Mouse (Mus musculus): Measurements from ENCODE around the gene Tenm4.

Gene Tenm4

DNA sequence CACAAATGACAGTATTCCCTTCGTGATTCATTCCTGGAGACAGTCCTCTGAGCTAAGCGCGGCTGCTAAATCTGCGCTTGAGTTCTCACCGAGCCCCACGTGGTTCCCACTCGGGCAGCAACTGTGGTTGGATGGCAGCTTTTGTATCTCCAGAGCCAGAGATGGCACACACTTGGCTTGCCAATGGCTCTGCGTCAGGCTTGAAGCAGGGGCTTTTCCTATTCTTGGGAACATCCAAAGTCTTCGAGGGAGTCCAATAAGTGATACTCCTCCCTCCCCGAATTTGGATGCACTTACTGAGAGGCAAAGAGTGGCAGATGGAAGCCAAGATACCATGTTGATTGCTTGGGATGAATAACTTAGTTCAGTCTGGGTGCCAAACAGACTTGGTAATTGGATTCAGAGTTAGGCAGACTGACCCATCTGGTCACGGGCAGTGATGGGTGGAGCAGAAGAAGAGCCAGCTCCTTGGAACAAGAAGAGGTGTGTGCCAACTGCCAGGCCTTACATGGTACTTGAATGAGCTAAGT lies 303.6 kb downstream of the Tenm4 start:
- DNase-seq (ENCODE audit: low read depth, low spot score) = no peak

GRCm38 (mm10) chr7:96476987-96477613 lies 306.1 kb downstream of the Tenm4 start:
- DNase-seq (ENCODE audit: low read depth, low spot score) = no peak

GRCm38 (mm10) chr7:96479139-96479538 lies 308.1 kb downstream of the Tenm4 start:
- no peak for DNase-seq (ENCODE audit: low read depth, low spot score)

DNA sequence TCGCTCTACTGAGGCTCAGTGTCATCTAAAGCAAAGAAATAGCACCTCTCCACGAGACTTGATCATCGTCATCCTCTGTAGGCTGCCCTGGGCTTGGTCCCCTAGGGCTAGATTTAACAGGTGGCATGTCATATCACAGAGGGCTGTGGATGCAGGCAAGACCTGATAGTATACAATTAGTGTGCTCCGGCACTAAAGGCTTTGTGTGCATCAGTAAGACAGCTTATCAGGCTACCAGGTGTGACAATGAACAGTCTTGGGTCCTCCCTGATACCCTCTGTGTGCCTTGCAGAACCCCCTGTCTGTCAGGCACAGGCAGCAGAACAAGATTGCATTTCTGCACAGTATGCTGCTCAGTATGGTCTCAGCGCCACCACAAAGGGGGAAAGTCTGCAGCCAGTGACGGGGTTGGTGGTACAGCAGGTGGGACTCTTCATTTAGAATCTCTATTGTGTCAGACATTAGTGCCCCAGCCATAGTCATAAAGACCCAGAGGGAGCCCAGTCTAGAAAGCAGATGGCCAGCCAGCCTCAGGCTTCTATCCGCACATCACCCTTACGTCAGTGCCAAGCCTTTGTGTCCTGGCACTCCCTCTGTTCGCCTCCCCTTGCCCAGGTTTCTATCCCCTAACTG lies 309.4 kb downstream of the Tenm4 start:
- DNase-seq (ENCODE audit: low read depth, low spot score) = no peak

DNA sequence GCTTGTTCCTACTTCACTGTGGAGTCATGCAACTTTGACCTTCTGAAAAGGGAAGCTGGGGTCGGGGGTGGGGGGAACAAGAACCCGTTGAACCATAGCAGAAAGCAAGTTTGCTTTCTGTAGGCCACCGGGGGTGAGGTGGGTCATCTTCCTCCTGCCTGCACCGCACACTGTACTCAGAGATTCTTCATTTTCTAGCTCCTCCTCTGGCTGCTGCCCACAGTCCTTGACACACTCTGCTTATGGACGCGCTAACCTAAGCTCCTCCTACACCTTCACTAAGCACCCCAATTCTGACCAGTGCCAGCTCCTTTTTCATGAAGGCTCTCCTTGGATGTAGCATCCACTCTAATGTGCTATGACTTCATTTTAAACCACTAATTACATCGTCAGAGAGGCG lies 311.9 kb downstream of the Tenm4 start:
- no peak for DNase-seq (ENCODE audit: low read depth, low spot score)

GRCm38 (mm10) chr7:96484006-96484581 lies 313.0 kb downstream of the Tenm4 start:
- no peak for DNase-seq (ENCODE audit: low read depth, low spot score)

DNA sequence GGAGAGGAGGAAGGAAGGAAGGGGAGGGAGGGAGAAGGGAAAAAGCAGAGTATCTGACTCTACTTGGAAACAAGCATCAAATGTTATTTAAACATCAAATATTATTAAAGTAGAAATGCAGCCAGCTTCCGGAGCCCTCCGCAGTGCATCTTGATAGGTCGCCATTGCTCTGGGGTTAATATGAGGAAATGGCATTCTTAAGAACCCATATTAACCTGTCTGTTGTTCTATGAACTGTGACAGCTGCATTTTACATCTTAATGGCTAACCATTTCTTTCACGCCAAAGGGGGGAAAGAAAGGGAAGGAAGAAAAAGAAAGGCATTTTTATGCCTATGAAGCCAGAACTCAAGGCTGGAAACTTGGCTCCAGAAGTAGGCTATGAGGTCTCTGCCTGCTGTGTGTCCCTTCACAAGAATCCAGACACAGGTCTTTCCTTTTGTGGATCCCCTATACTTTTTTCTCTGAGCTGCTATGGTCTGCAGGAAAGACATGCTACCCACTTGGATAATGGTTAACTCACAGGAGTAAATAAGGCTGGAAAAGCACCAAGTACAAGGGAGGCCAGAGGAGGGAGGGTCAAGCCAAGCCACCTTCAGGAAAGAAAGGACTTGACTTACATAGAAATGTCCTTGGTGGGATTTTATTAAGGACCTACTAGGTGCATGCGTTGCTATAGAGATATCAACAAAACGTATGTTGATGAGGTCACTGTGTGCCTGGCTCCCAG lies 318.5 kb downstream of the Tenm4 start:
- DNase-seq (ENCODE audit: low read depth, low spot score) = no peak

- DNase-seq (ENCODE audit: low read depth, low spot score) = no peak
These were observed 320.9 kb downstream of the Tenm4 start for GRCm38 (mm10) chr7:96491896-96492295.

GRCm38 (mm10) chr7:96492696-96493095 lies 321.6 kb downstream of the Tenm4 start:
- DNase-seq (ENCODE audit: low read depth, low spot score) = no peak

- no peak for DNase-seq (ENCODE audit: low read depth, low spot score)
These were observed 323.0 kb downstream of the Tenm4 start for GRCm38 (mm10) chr7:96494057-96494456.

DNA sequence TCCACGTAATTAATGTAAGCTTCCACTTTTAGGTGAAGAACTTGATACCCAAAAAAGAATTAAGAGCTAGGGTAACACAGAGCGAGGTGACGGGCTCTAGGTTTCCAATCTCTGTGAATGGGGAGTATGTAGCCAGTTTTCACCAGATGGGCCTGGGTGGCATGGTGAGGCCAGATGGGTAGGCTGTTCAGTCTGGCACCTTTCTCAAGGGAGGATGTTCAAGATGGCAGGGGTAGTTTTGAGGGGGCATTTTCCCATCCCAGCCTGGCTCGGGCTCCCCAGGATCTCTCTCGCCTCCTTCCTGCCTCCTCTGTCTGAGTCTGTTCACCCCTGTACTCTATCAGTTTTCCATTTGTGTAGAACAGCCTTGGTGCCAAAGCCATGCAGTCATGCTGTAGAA lies 329.1 kb downstream of the Tenm4 start:
- DNase-seq (ENCODE audit: low read depth, low spot score) = no peak

DNA sequence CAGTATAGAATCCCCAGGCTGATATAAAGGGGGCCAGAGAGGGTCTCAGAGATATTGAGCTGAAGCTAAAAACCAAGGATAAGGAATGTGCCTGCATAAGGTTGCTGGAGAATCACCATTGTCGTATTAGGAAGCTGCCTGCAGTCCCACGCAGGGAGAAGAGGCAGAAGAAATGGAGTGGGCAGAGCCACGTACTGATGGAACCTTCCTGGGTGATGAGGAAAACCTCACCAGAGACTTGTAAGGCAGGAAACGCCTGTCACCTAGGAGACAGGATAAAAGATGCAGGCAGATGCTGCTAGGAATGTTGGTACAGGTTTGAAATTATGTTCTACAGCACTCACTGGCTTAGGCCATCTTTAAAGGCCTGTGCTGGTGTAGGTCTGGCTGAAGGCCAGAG lies 329.8 kb downstream of the Tenm4 start:
- peak; percentile 2 for DNase-seq (ENCODE audit: low read depth, low spot score)

DNA sequence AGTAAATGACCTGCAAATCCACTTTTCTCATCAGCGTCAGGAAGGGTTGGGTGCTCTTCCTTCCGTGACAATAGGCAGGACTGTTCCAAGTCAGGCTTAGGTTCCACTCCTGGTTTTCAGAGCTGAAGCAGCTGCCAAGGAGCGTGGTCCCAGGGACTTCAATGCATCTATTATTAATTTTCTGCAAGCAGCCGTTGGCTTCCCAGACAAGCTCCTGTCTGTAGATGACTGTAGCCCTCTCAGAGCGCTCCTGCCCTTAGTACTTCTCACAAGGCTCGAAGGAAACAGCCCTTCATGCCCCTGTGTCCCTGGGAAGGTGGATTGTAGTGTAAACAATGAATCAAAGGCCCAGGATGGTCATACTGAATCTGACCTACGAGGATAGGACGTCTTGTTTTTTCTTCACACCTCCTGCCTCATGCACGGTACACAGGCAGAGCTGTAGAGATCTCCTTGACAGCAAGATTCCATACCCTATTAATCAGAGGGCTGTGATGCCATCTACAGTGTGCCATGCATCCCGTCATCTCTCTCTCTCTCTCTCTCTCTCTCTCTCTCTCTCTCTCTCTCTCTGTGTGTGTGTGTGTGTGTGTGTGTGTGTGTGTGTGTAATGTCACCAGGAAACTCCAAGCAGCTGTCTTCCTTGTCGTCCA lies 331.4 kb downstream of the Tenm4 start:
- no peak for DNase-seq (ENCODE audit: low read depth, low spot score)

DNA sequence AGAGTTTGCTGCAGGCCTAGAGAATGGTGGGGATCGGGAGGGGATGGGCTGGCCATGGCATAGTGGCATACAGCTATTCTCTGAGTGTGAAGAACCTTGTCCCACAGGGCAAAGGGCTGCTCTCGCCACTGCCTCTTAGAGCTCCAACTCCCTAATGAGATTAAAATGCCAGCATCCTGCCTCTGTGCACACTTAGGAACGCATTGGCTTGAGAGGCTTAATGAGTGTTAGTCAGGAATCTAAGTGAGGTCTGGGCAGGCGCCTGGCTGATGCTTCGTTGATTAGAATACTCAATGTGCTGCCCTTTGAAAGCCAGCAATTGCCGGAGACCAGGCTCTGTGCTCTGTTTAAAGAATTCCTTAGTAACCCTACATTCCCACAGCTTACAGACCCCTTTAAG lies 334.5 kb downstream of the Tenm4 start:
- DNase-seq (ENCODE audit: low read depth, low spot score) = no peak

DNA sequence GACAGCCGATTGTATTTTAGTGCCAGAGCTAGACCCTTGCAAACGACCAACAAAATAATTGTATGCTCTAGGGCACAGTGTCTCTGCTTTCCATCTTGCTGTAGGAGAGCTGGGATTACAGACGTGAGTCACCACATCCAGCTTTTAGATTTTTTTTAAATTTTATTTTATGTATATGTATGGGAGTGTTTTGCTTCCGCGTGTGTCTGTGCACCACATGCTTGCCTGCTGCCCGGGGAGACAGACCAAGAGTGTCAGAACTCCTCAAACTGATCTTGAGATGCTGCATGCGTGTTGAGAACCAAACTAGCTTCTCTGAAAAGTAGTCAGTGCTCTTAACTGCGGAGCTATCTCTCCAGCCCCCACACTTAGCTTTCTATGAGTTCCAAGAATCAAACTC lies 336.0 kb downstream of the Tenm4 start:
- no peak for DNase-seq (ENCODE audit: low read depth, low spot score)

GRCm38 (mm10) chr7:96510396-96510795 lies 339.4 kb downstream of the Tenm4 start:
- DNase-seq (ENCODE audit: low read depth, low spot score) = peak; percentile 53

DNA sequence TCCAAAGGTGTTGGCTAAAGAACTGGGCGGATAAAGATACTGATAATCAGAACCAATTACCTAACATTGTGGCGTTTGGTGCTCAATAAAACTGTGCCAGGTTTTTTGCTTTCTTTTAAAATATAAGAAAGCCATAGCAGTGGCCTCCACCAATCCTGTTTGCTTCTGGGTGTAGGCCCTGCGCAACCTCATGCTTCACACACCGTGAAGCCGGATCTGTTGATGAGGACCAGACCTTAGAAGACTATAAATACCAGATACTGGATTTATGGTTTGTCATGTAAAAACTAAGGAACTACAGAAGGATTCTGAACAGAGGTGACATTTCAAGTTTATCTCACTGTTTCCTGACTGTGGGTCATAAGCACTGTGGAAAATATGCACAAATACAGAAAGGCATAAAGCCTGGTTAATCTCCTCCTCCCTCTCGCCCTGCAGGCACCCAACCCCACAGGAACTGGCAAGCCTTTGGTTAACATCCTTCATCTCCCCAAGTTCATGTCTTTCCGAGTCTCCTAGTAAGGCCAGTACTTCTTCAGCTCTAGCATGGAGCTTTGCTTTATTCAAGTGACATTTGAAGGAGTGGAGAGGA lies 340.1 kb downstream of the Tenm4 start:
- DNase-seq (ENCODE audit: low read depth, low spot score) = no peak

DNA sequence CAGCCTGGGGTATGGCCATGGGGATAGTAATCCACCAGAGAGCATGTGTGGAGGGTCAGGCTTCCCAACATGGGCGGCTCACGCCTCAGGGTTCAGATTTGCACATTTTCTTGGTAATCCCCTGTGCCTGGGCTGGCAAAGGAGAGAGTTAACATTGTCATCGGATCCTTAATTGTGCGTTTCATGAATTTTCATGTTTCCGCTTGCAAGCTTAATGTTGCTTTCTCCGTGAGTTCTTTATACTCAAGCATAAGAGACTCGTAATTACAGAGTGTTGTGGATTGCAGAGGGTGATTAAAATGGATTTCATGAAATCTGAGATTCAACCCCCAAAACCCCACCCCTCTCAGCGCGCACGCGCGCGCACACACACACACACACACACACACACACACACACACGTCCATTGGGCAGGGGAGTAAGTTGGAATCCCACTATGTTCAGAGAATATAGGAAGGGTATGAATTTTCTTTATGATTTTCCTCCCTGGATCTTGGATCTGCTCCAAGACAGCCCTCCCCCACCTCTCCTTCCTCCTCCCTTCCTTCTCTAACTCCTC lies 341.0 kb downstream of the Tenm4 start:
- DNase-seq (ENCODE audit: low read depth, low spot score) = no peak

GRCm38 (mm10) chr7:96519216-96519615 lies 348.2 kb downstream of the Tenm4 start:
- DNase-seq (ENCODE audit: low read depth, low spot score) = peak; percentile 63

DNA sequence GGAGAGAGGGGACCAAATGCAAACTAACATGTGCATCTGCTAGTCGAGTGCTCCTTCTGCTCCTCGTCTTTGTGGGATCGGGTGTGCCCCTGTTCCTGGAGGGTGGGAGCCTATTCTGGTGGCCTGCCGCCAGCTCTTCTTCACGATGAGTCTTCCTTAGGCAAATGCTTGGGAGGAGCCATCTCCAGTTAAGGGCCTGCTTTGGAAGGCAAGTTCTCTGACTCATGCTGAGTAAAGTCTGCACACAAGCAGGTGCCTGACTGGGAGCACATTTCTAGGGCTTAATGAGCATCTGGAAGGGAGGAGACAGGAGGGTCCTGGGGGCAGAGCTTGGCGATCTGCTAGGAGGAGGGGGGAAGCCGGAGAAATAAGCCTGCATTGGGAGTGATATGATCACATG lies 350.9 kb downstream of the Tenm4 start:
- DNase-seq (ENCODE audit: low read depth, low spot score) = peak; percentile 44

DNA sequence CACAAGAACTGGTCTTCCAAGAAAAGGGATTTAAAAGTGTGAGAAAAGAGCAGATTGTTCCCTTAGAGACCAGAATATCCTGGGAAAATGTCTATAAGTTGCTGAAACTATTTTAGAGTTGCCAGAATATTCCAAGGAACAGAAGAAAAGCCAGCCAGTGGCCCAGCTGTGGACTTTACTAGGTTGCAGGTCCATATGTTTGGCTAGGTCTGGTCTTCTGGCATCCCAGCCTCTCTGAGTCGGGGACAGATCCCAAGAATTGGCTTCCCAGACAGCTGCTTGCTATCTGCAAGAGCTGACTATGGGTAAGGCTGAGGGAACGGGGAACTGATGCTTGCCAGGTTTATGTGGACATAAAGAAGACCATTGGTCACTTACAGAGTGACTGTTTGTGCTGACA lies 352.6 kb downstream of the Tenm4 start:
- no peak for DNase-seq (ENCODE audit: low read depth, low spot score)
